Mouse (Mus musculus) midbrain, postnatal 0 days (tissue): ENCODE results near the gene Sdk1. TPM values are rescaled to one million over a fixed set of nuclear protein-coding genes. Genes with fewer than 3 reads are reported as not detected.
A peak's percentile ranks its signal among the peaks of the same experiment; 100 is the strongest.

Experiments used
- ATAC-seq: fragments of 200-750 bp; cut with Nextera tagmentation; 2 replicates; pipeline ENCODE4 v1.8.0; 2017; ENCODE audit warnings: moderate number of reproducible peaks, mild to moderate bottlenecking, moderate TSS enrichment, moderate library complexity; ENCODE audit not compliant: low FRiP score
- DNase-seq: peaks from one replicate; pipeline ENCODE4 v3.0.0-alpha.2; 2015; ENCODE audit warnings: low spot score
- H3K27ac ChIP-seq: fragments of 300-500 bp; sonication (generic); 2 replicates; pipeline ENCODE4 v1.5.1; 2014; ENCODE audit warnings: low read depth, mild to moderate bottlenecking, low read length, mixed read lengths
- H3K27me3 ChIP-seq: fragments of 300-500 bp; sonication (generic); 2 replicates; pipeline ENCODE4 v1.6.1; 2014; ENCODE audit warnings: low read length, control low read depth, mixed read lengths; ENCODE audit not compliant: insufficient read depth
- H3K36me3 ChIP-seq: fragments of 300-500 bp; sonication (generic); 2 replicates; pipeline ENCODE4 v1.6.1; 2014; ENCODE audit warnings: low read length, control low read depth, mixed read lengths; ENCODE audit not compliant: insufficient read depth
- H3K4me1 ChIP-seq: fragments of 300-500 bp; sonication (generic); 2 replicates; pipeline ENCODE4 v1.6.1; 2014; ENCODE audit warnings: mild to moderate bottlenecking, control low read depth, antibody characterized with exemption, low read length, mixed read lengths; ENCODE audit not compliant: insufficient read depth
- H3K4me2 ChIP-seq: fragments of 300-500 bp; sonication (generic); 2 replicates; pipeline ENCODE4 v1.6.1; 2014; ENCODE audit warnings: low read depth, mild to moderate bottlenecking, low read length, mixed read lengths; ENCODE audit not compliant: poor library complexity, severe bottlenecking
- H3K4me3 ChIP-seq: fragments of 300-500 bp; sonication (generic); 2 replicates; pipeline ENCODE4 v1.5.1; 2014; ENCODE audit warnings: low read depth, mild to moderate bottlenecking, low read length, moderate library complexity
- H3K9ac ChIP-seq: fragments of 300-500 bp; sonication (generic); replicated peaks from 2 replicates; pipeline ENCODE4 v1.6.1; 2014; ENCODE audit warnings: mild to moderate bottlenecking, low read length, moderate library complexity, mixed read lengths; ENCODE audit not compliant: poor library complexity, severe bottlenecking
- H3K9me3 ChIP-seq: fragments of 300-500 bp; sonication (generic); 2 replicates; pipeline ENCODE4 v1.6.1; 2016; ENCODE audit warnings: low read length, control low read depth
- CTCF ChIP-seq: IDR thresholded peaks from 2 replicates; pipeline ENCODE4 v1.5.1; 2016; ENCODE audit warnings: antibody characterized with exemption, mild to moderate bottlenecking
- WGBS: fragments of 180-500 bp; shearing (Covaris S2); extraction: QIAGEN DNeasy Blood & Tissue Kit; methylation state at CpG from one replicate; pipeline ENCODE4 v1.1.7; 2014; 5-methylcytosine and 5-hydroxymethylcytosine counted together
- polyA plus RNA-seq: library from polyadenylated mRNA; unstranded; fragments of >200 nt; fragmentation: Nextera tagmentation; extraction: Ambion mirVana; gene quantifications from 2 replicates; pipeline ENCODE4 v1.2.1, GENCODE M21; 2015
- total RNA-seq: library from RNA; depleted of rRNA; stranded (reverse); fragments of >200 nt; gene quantifications from 2 replicates; pipeline ENCODE4 v1.2.3, GENCODE M21; 2014

The Sdk1 gene
- total and polyA plus RNA-seq, 2 experiments from 2014 or later = 2.6 to 26.7 TPM

DNA sequence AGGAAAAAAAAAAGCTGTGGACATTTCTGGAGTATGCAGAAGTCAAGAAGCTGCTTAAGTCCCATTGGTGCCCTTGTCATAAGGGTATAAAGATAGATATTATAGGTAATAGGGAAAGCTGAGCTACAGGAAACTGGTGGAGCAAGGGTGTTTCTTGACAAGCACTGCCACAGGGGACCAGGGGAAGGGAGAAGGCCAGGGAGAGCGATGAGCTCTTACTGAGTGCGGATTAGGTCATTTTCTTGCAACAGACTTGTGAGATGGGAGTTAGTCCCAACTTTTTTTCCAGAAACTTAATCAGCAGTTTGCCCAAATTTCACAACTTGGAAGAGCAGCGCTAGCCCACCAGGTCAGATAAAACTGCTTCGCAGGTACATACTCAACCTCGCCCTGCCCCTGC is 1.9 kb upstream of the Sdk1 start:
- no peaks in the 10 kb centered on the region for H3K4me1 ChIP-seq
- no peak overlapping the region for H3K9ac ChIP-seq
- H3K9me3 ChIP-seq = no peaks in the 10 kb centered on the region
- ATAC-seq (no peak), DNase-seq (no peak)
- H3K27ac ChIP-seq = no peak overlapping the region
- no peaks in the 10 kb centered on the region for H3K36me3 ChIP-seq
- peaks cover 4% of the 10 kb centered on the region; the same call in 1 of the 2 replicates for H3K27me3 ChIP-seq
- 23% methylated on average over 5 of the region's 5 CpGs for WGBS
- no peak for TF ChIP-seq CTCF
- H3K4me2 ChIP-seq = no peak overlapping the region
- no peak overlapping the region for H3K4me3 ChIP-seq

DNA sequence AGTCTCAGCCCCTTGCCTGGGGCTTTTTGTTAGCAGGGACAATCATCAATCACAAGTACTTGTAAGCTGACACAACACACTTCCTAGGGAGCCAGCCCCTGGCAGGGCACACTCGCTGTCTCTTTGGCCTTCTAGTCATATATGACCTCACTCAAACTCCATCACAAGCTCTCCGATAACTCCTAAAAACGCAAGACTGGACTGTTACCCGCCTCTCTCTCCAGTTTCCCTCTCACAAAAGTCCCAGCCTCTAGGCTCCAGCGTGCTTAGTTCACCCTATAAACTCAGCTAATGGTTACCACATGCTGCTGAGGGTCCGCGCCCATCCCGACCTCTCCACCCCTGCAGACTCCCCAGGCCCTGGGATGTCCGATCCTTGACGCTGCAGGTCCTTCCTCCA is 849 bp upstream of the Sdk1 start:
- Histone ChIP-seq H3K4me1 (no peaks in the 10 kb centered on the region), H3K4me2 (peak overlapping the region; percentile 75), H3K9ac (no peak overlapping the region), H3K36me3 (no peaks in the 10 kb centered on the region), H3K27me3 (peaks cover 4% of the 10 kb centered on the region; the same call in 1 of the 2 replicates), H3K4me3 (peak overlapping the region; percentile 71), H3K27ac (no peak overlapping the region), H3K9me3 (no peaks in the 10 kb centered on the region)
- DNase-seq = no peak
- no peak for ATAC-seq
- no peak for TF ChIP-seq CTCF
- WGBS = 2% methylated on average over 10 of the region's 10 CpGs

DNA sequence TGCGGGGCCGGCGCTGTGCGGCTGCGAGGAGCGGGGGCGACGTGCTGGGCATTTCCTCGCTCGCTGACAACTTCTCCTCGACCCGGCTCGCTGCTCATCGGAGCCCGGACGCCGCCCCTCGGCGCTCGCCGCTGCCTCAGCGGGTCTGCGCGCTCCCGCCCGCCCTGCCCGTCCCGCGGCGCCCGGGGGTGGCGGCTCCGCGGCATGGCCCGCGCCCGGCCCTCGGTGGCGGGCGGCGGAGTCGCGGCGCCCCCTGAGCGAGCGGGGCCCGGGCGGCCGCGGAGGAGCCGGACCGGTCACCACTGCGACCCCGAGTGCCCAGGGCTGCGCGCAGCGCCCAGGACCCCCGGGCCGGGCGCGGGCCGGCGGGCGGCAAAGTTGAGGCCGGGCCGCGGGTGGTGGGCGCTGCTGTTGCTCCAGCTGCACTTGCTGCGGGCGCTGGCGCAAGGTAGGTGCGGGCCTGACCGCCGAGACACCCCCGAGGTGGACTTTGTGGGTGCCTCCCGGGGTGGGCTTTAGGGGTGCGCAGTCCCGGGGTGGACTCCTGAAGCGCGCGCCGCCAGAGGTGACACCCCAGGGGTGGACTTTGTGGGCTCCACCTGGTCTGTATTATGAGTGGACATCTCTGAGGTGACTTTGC is 475 bp downstream of the Sdk1 start:
- Histone ChIP-seq H3K27ac (no peak overlapping the region), H3K9me3 (no peaks in the 10 kb centered on the region), H3K27me3 (peaks cover 4% of the 10 kb centered on the region; the same call in 1 of the 2 replicates), H3K9ac (peak overlapping the region; percentile 64), H3K4me3 (peak overlapping the region; percentile 71), H3K36me3 (no peaks in the 10 kb centered on the region), H3K4me1 (no peaks in the 10 kb centered on the region), H3K4me2 (peak overlapping the region; percentile 75)
- TF ChIP-seq CTCF = no peak
- WGBS = 2% methylated on average over 31 of the region's 82 CpGs
- DNase-seq = no peak
- ATAC-seq = peak; percentile 62

DNA sequence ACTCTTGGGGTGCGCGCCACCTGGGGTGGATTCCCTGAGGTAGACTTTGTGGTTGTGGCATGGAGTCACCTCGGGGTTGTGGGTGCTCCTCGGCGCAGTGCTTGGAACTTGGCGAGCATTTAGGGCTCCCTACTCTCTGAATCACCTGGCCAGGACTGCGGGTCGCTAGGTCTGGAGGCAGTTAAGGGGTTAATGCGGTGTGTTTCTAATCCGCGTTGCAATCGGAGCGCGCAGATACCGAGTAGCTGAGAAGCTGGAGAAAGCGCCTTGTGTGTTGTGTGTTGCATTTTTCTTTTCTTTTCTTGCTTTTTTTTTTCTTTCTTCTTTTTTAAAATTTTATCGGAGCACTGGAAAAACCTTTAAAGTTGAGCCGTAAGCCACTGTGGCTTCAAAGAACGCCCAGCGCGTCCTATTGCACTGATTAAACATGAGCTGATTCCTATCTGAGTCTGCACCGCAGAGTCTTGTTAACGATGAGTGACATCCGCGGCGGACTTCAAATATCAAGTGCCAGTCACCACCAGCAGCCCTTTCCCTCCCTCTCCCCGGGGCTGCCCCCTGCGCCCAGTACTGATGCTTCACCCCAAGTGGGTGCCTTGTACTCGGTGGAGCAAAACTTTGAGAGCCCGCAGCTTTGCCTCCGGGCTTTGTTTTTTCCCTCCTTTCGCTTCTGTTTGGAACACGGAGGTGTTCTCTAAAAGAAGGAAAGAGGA is 2.1 kb downstream of the Sdk1 start:
- TF ChIP-seq CTCF = no peak
- WGBS = 3% methylated on average over 33 of the region's 33 CpGs
- peak overlapping the region; percentile 25; the same call in 1 of the 2 replicates for H3K9ac ChIP-seq
- DNase-seq (peak; percentile 33), ATAC-seq (no peak)
- peak overlapping the region; percentile 71 for H3K4me3 ChIP-seq
- peak overlapping the region; percentile 75 for H3K4me2 ChIP-seq
- H3K27ac ChIP-seq = no peak overlapping the region
- no peaks in the 10 kb centered on the region for H3K9me3 ChIP-seq
- peaks cover 4% of the 10 kb centered on the region; the same call in 1 of the 2 replicates for H3K27me3 ChIP-seq
- no peaks in the 10 kb centered on the region for H3K36me3 ChIP-seq
- H3K4me1 ChIP-seq = no peaks in the 10 kb centered on the region

DNA sequence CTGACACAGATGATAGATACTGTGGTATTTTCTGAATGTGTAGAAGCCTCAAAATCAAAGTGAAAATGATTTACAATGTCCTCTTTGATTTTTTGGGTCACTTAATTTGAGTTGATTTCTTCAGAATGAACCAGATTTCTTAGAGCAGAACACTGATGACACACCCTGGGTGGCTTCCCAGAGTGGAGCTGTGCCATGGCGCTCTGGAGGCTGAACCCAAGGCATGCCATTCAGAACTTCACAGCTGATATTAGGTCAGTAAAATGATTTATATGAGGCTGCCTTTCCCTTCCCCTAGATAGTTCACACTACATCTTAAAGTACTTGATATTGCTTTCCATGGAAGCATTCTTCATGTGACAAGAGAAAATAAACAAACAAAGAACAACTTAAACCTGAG is 23.0 kb downstream of the Sdk1 start:
- Histone ChIP-seq H3K4me1 (no peaks in the 10 kb centered on the region), H3K27me3 (no peaks in the 10 kb centered on the region), H3K4me3 (no peak overlapping the region), H3K9me3 (no peaks in the 10 kb centered on the region), H3K4me2 (no peak overlapping the region), H3K36me3 (no peaks in the 10 kb centered on the region), H3K9ac (no peak overlapping the region), H3K27ac (no peak overlapping the region)
- DNase-seq = no peak
- ATAC-seq = no peak
- TF ChIP-seq CTCF = no peak
- 86% methylated on average over 1 of the region's 1 CpGs for WGBS

DNA sequence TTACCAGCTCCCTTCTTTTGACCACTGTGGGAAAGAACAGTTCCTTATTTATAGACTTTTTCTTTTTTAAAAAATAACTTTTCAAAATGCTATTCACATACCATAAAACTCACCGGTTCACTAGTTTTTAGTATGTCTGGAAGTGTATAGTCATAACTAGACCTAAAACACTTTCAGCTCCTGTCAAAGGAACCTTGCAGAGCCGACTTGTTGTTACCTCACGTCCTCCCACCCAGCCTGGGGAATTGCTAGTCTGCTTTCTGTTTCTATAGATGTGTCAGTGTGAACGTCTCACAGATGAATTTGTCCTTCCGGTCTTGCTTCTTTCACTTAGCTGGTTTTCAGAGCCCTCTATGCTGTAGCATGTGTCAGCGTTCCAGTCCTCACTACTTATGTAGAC is 35.8 kb downstream of the Sdk1 start:
- no peaks in the 10 kb centered on the region for H3K27me3 ChIP-seq
- no peak for ATAC-seq
- WGBS = 88% methylated on average over 6 of the region's 6 CpGs
- no peak for DNase-seq
- no peak overlapping the region for H3K9ac ChIP-seq
- H3K4me3 ChIP-seq = no peak overlapping the region
- H3K27ac ChIP-seq = no peak overlapping the region
- no peaks in the 10 kb centered on the region for H3K9me3 ChIP-seq
- H3K4me2 ChIP-seq = no peak overlapping the region
- no peaks in the 10 kb centered on the region for H3K36me3 ChIP-seq
- H3K4me1 ChIP-seq = no peaks in the 10 kb centered on the region
- TF ChIP-seq CTCF = no peak
